Mouse (Mus musculus): ENCODE results near the gene Acrv1. TPM values are rescaled to one million over a fixed set of nuclear protein-coding genes. Genes with fewer than 3 reads are reported as not detected.

Gene Acrv1
- polyA plus RNA-seq (2014; fragmentation: Illumina TruSeq; extraction: RNeasy Lipid Tissue Mini Kit (QIAGEN cat#74804); ENCODE audit: low read depth, low replicate concordance) = not detected

DNA sequence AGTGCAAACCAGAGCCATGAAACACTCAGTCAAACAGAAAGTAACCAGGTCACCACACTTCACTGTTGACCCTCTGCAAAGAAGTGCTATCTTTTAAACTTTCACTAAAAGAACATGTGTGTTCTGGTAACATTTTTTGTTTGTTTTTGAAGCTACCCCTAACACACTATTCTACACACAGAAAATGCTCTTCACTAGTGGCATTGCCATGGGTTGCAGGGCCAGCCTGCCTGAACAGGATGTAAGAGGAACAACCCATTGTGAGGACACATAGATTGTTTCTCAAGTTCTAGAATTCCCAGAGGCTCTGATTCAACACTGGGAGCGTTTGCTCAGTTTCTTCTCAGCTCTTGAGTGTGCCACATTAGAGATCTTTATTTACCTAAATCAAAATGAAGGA, at the start of gene Acrv1:
Gene Acrv1 (plus strand): TSS at position 301 of the 400 bp plus-strand sequence.

DNA sequence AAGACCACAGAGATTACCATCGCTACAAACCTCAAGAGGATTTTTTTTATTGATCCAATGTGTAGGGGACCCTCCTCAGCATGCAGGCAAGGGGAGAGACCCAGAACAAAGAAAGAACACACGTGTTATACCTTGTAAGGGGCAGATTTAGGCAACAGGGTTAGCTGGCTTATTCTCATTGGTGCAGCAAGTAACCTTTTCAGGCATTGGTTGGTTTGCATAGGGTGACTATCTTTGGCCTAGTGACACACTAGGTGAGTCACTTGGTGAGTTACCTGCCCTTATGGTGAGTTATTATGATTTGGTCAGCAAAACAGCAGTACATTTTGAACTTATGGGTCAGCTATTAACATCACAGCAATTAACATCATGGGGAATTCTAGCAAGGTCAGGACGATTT, 49.7 kb upstream of the Acrv1 start, which contains the start of gene A630095E13Rik:
Gene A630095E13Rik (minus strand): TSS at position 101 of the 400 bp plus-strand sequence.

DNA sequence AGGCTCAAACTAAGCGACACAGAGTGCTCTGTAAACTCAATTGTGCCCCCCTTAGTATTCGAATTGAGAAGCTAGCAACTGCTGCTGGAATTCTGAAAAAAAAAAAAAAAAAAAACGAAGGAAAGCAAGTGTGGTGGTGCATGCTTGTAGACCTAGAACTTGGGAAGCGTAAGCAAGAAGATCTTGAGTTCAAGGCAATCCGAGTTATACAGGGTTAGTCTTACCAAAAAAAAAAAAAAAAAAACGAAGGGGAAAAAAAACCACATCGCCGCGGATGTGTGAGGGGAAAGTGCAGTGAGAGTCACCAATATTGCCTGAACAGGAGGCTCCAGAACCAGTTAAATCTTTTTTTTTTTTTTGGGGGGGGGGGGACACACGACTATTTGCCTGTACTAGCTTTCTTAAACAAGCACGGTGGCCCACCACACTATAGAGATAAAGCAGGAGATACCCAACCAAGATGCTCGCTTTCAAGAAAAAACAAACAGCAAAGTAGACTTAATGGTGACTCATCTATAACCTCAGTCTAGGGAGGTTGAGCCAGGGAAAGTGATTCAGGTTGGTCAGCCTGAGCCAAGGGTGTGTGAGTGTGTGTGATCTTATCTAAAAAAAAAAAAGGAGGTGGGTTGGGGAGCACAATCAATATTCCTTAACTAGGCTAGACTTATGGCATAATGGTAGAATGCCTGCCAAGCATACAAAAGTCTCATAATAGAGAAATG, 34.2 kb downstream of the Acrv1 start, which contains the start of gene Chek1:
Gene Chek1 (minus strand): TSS at position 32 of the 722 bp plus-strand sequence.

Other genes starting within 250 kb of the Acrv1 start
- gene Gm9513, start 217.6 kb upstream of the Acrv1 start, polyA plus RNA-seq (2014; fragmentation: Illumina TruSeq; extraction: RNeasy Lipid Tissue Mini Kit (QIAGEN cat#74804); ENCODE audit: low read depth, low replicate concordance) = not detected
- gene Gm5615, start 151.3 kb upstream of the Acrv1 start, polyA plus RNA-seq (2014; fragmentation: Illumina TruSeq; extraction: RNeasy Lipid Tissue Mini Kit (QIAGEN cat#74804); ENCODE audit: low read depth, low replicate concordance) = not detected
- not detected for gene Gm17689, start 110.6 kb upstream of the Acrv1 start, polyA plus RNA-seq (2014; fragmentation: Illumina TruSeq; extraction: RNeasy Lipid Tissue Mini Kit (QIAGEN cat#74804); ENCODE audit: low read depth, low replicate concordance)
- gene A630095E13Rik, start 49.8 kb upstream of the Acrv1 start, polyA plus RNA-seq (2014; fragmentation: Illumina TruSeq; extraction: RNeasy Lipid Tissue Mini Kit (QIAGEN cat#74804); ENCODE audit: low read depth, low replicate concordance) = not detected
- 23.3 TPM for gene Chek1, start 33.8 kb downstream of the Acrv1 start, polyA plus RNA-seq (2014; fragmentation: Illumina TruSeq; extraction: RNeasy Lipid Tissue Mini Kit (QIAGEN cat#74804); ENCODE audit: low read depth, low replicate concordance)
- 331 TPM for gene Stt3a, start 74.5 kb downstream of the Acrv1 start, polyA plus RNA-seq (2014; fragmentation: Illumina TruSeq; extraction: RNeasy Lipid Tissue Mini Kit (QIAGEN cat#74804); ENCODE audit: low read depth, low replicate concordance)
- 219 TPM for gene Ei24, start 104.2 kb downstream of the Acrv1 start, polyA plus RNA-seq (2014; fragmentation: Illumina TruSeq; extraction: RNeasy Lipid Tissue Mini Kit (QIAGEN cat#74804); ENCODE audit: low read depth, low replicate concordance)
- 5.2 TPM for gene Fez1, start 128.6 kb downstream of the Acrv1 start, polyA plus RNA-seq (2014; fragmentation: Illumina TruSeq; extraction: RNeasy Lipid Tissue Mini Kit (QIAGEN cat#74804); ENCODE audit: low read depth, low replicate concordance)